Mouse (Mus musculus): ENCODE measurements around the gene Fsd1.
"Not testable (repeated sequence)": the region's sequence is repeated elsewhere in the genome, so short reads cannot be mapped to it uniquely, and the experiment has no call there.

Fsd1 gene

DNA sequence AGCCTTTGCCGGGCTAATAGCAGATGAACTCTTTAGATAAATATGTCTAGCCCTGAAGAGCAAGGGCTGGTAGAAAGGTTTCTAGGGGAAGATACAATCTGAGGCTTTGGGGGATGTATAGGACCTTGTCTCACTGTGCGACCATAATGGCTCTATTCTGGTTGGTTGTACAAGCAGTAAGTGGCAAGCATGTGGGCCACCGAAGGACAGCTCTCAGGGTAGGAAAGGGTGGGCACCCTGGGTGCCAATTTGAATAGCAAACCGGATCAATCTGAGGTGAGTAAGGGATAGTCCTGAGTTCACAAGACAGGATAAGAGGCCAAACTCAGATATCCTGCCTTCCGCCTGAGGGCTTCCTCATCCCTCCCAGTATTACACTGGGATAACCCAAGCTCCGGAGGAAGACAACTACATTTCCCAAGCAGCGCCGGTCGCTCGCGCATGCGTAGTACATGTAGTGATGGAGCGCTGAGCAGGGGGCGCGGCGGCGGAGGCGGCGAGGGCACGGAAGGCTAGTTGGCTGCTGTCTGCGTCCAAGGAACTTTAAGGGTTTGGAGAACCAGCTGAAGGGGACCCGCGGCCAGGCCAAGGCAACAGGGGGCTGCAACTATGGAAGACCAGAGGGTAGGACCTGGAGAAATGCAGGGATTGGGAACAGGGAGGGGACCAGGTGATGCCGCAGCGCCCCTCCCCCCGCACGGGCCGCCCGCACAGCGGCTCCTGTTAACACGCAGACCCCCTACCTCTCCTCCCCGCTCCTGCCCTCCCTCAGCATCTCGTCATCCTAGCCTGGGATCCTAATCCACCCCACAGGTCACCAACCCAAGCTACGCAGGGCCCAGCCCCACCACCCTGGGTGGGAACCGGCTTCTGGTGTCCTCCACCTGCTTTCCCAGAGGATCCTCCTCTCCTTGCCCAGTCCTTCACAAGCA lies at the start of gene Fsd1:
Fsd1 (plus strand) TSS at position 480 of the 932 bp plus-strand sequence.
- Histone ChIP-seq H3K36me3 (ENCODE audit: control insufficient read depth, insufficient read depth, low read length, poor library complexity, severe bottlenecking) (no peaks in the 10 kb centered on the region), H3K27me3 (ENCODE audit: control insufficient read depth, insufficient read depth, low read length, poor library complexity, severe bottlenecking) (no peaks in the 10 kb centered on the region)
- DNase-seq (ENCODE audit: low read depth, low spot score): no peak

DNA sequence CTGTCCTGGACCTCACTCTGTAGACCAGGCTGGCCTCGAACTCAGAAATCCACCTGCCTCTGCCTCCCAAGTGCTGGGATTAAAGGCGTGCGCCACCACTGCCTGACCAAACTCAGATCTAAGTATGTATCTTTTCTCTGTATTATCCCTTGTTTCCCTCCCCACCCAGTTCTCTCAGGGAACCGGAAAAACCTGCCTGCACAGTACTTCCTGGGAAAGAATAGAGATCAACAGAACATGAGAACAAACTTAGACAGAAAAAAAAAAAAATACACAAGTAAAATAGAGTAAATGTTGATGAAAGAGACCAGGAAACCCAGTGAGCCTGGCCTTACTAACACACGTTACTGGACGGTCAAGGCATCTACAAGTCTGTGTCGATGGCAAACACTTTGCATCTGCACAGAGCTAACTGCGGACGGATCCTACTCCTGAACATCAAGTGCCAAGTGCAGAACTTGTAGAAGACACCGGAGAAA lies 41.9 kb upstream of the Fsd1 start:
- not testable (repeated sequence) for H3K27me3 ChIP-seq (ENCODE audit: control insufficient read depth, insufficient read depth, low read length, poor library complexity, severe bottlenecking); H3K36me3 ChIP-seq (ENCODE audit: control insufficient read depth, insufficient read depth, low read length, poor library complexity, severe bottlenecking); DNase-seq (ENCODE audit: low read depth, low spot score)

DNA sequence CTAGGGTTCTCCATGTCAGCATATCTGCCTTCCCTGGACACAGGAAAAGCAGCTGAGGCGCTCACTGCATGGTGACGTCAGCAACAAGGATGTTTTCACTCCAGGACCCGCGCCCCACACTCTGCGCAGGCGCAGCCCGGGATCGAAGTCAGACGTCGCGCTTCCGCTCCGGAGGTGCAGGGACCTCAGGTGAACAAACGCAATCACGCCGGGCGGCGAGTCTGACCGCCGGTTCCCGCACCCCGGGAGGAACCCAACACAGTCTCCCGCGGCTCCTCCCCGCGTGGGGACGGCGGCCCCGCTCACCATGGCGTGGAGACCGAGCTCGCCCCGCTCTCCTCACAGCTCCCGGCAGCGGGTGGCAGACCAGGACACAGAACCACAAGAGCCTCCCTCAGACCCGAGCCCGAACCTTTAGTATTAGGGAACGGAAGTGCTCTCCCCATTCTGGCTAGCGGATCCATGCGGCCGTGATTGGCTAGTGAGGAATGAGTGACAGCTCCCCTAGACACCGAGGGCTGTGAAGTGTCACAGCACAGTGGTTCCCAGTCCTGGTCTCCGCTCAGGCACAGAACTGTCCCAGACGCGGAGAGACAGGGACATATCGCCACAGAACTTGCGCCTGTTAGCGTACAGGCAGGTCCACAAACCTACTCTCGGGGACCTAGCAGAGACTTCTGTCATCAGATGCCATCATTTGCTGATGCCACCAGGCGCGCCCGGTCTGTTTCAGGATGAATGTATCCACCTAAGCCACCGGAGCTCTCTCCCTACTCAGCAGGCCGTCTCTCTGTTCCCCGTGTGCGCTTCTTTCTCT lies 41.2 kb upstream of the Fsd1 start:
- peak; percentile 73 for DNase-seq (ENCODE audit: low read depth, low spot score)
- H3K27me3 ChIP-seq (ENCODE audit: control insufficient read depth, insufficient read depth, low read length, poor library complexity, severe bottlenecking); H3K36me3 ChIP-seq (ENCODE audit: control insufficient read depth, insufficient read depth, low read length, poor library complexity, severe bottlenecking): not testable (repeated sequence)

DNA sequence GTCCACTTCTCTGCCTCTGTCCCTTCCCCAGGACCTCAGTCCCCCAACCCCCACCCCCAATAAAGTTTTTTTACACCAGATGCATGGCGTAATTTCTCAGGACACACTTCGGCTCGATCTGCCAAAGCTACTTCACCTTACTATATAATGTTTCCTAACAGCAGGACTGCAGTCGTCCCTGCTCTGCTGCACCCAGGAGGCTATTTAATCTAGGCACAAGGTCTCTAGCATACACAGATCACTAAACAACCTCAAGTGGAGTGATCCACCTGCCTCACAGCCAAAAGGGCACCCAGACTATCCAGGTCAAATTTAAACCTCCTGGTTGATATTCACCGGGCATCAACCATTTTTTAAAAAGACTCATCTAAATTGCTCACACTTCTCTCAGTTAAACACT lies 40.6 kb upstream of the Fsd1 start:
- H3K27me3 ChIP-seq (ENCODE audit: control insufficient read depth, insufficient read depth, low read length, poor library complexity, severe bottlenecking): no peaks in the 10 kb centered on the region
- H3K36me3 ChIP-seq (ENCODE audit: control insufficient read depth, insufficient read depth, low read length, poor library complexity, severe bottlenecking): no peaks in the 10 kb centered on the region

DNA sequence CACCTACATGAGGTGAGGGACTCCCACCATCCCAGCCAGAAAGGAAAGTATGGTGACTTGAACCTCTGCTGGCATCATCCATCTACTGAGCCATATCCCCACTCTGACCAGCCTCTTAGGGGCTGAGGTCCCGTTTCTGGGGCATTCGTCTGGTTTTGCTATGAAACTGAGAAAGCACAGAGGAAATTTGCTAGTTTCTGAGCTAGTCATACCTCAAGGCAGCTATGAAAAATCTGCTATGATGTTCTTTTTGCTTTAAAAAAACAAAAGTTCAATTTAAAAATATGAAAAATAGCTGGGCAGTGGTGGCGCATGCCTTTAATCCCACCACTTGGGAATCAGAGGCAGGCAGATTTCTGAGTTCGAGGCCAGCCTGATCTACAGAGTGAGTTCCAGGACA lies 37.7 kb upstream of the Fsd1 start:
- Histone ChIP-seq H3K36me3 (ENCODE audit: control insufficient read depth, insufficient read depth, low read length, poor library complexity, severe bottlenecking) (no peaks in the 10 kb centered on the region), H3K27me3 (ENCODE audit: control insufficient read depth, insufficient read depth, low read length, poor library complexity, severe bottlenecking) (no peaks in the 10 kb centered on the region)
- DNase-seq (ENCODE audit: low read depth, low spot score): no peak

More for the DNA sequence above, 40.6 kb upstream of the Fsd1 start:
- DNase-seq (ENCODE audit: low read depth, low spot score): no peak

DNA sequence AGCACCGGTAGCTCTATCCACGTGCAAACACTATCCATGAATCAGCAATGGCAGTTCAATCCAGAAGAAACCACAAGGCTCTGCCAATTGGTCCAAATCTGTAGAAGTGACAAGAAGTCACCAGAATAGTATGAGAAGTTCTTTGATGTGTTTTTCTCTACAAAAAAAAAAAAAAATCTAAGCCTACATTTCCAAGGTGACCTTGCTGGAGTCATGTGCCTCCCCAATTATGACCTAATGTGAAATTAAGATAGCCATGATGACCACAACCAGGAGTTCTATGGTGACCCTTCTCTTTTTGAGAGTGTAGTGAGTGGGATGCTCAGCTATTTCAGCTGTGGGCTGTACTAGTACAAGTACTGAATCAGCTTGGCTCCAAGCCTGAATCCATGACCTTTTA lies 36.9 kb upstream of the Fsd1 start, which contains the start of gene Zfp119b:
Zfp119b (minus strand) TSS at position 101 of the 400 bp plus-strand sequence.
- Histone ChIP-seq H3K36me3 (ENCODE audit: control insufficient read depth, insufficient read depth, low read length, poor library complexity, severe bottlenecking) (no peaks in the 10 kb centered on the region), H3K27me3 (ENCODE audit: control insufficient read depth, insufficient read depth, low read length, poor library complexity, severe bottlenecking) (no peaks in the 10 kb centered on the region)

DNA sequence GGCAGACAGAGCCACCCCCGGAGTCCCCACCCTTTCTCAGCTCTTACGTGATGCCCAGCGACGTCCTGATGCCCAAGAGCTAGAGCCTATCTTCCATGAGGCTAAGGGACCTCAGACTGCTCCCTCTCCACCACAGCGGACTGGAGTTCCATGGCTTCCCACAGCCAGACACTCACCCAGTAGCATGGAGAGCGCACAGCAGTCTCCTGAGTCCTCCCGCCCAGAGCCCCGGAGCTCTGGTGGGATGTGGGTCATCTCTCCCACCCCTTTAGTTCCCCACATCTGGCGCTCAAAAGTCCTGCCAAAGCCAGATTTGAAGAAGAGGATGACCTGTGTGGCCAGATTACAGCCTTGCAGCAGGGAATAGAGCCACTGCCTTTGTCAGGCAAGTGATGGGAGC lies 35.7 kb upstream of the Fsd1 start:
- no peak for DNase-seq (ENCODE audit: low read depth, low spot score)
- Histone ChIP-seq H3K36me3 (ENCODE audit: control insufficient read depth, insufficient read depth, low read length, poor library complexity, severe bottlenecking) (no peaks in the 10 kb centered on the region), H3K27me3 (ENCODE audit: control insufficient read depth, insufficient read depth, low read length, poor library complexity, severe bottlenecking) (no peaks in the 10 kb centered on the region)

More for the DNA sequence above, 36.9 kb upstream of the Fsd1 start, which contains the start of gene Zfp119b:
- no peak for DNase-seq (ENCODE audit: low read depth, low spot score)

DNA sequence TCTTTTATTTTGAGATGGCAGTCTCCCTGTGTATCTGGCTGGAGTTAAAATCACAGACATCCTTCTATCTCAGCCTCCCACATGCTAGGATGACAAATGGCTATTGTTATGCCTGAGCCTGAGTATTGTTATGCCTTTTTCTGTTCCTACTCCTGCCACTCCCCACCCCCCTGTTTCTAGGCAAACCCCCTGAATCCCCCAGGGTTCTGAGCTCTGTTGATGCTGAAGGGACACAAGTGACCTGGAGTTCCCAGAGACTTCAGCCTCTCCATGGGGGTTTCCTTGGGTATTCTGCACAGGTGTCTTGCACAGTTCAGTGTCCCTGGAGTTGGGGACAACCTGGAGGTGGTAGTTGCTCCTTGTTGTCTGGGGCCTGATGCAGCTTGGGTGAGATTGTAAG lies 34.3 kb upstream of the Fsd1 start:
- no peak for DNase-seq (ENCODE audit: low read depth, low spot score)
- no peaks in the 10 kb centered on the region for H3K27me3 ChIP-seq (ENCODE audit: control insufficient read depth, insufficient read depth, low read length, poor library complexity, severe bottlenecking)
- no peaks in the 10 kb centered on the region for H3K36me3 ChIP-seq (ENCODE audit: control insufficient read depth, insufficient read depth, low read length, poor library complexity, severe bottlenecking)

DNA sequence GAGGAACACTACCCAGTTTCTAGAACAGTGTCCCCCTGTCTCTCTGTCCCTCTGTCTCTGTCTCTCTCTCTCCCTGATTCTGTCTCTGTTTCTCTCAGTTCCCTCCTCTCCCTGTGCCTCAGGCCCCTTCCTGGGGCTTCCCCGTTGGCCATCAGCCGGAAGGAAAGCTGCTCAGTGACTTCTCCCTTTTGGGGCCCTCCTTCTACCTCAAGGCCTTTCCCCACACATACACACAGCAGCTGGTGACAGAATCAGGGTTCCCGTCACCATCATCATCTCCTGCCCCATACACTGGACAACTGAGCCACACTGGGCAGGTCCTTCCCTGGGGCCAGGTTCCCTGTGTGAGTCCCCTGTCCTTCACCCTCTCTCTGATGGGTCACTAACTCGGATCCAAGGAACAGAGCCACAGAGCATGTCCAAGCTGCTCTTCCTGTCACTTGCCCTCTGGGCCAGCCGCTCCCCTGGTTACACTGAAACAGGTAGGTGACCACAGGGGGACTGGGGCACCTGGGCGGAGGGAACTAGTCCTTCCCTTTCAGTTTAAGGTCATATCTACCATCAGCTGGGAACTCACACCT lies 33.8 kb upstream of the Fsd1 start, which contains the start of gene Ebi3:
Ebi3 (plus strand) TSS at position 194 of the 581 bp plus-strand sequence.
- DNase-seq (ENCODE audit: low read depth, low spot score): peak; percentile 50
- Histone ChIP-seq H3K27me3 (ENCODE audit: control insufficient read depth, insufficient read depth, low read length, poor library complexity, severe bottlenecking) (no peaks in the 10 kb centered on the region), H3K36me3 (ENCODE audit: control insufficient read depth, insufficient read depth, low read length, poor library complexity, severe bottlenecking) (no peaks in the 10 kb centered on the region)

DNA sequence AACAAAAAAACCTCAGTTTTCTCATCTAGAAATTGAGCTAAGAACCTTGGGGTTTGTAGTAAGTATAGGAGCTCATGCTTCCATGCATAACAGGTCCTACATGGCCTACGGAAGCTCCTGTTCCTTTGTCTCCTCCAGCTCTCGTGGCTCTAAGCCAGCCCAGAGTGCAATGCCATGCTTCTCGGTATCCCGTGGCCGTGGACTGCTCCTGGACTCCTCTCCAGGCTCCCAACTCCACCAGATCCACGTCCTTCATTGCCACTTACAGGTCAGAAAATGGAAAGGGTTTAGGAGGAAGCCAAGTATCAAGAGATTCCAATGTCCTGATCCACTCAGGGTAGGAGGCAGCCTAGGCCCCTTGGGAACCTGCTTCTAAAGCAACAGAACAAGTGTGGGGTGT lies 32.6 kb upstream of the Fsd1 start:
- H3K27me3 ChIP-seq (ENCODE audit: control insufficient read depth, insufficient read depth, low read length, poor library complexity, severe bottlenecking): no peaks in the 10 kb centered on the region
- no peak for DNase-seq (ENCODE audit: low read depth, low spot score)

DNA sequence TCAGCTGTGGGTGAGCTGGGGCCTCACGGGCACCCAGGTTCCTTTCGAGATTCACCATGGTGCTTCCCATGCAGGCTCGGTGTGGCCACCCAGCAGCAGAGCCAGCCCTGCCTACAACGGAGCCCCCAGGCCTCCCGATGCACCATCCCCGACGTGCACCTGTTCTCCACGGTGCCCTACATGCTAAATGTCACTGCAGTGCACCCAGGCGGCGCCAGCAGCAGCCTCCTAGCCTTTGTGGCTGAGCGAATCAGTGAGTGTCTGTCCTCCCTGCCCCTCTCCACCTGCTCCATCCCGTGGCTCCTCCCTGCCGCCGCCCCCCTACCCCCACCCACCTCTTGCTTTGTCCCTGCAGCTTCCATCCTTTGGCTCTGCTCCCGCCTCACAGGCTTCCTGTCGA lies 32.1 kb upstream of the Fsd1 start:
- no peak for DNase-seq (ENCODE audit: low read depth, low spot score)
- no peaks in the 10 kb centered on the region for H3K27me3 ChIP-seq (ENCODE audit: control insufficient read depth, insufficient read depth, low read length, poor library complexity, severe bottlenecking)
- H3K36me3 ChIP-seq (ENCODE audit: control insufficient read depth, insufficient read depth, low read length, poor library complexity, severe bottlenecking): no peaks in the 10 kb centered on the region

More for the DNA sequence above, 32.6 kb upstream of the Fsd1 start:
- no peaks in the 10 kb centered on the region for H3K36me3 ChIP-seq (ENCODE audit: control insufficient read depth, insufficient read depth, low read length, poor library complexity, severe bottlenecking)

DNA sequence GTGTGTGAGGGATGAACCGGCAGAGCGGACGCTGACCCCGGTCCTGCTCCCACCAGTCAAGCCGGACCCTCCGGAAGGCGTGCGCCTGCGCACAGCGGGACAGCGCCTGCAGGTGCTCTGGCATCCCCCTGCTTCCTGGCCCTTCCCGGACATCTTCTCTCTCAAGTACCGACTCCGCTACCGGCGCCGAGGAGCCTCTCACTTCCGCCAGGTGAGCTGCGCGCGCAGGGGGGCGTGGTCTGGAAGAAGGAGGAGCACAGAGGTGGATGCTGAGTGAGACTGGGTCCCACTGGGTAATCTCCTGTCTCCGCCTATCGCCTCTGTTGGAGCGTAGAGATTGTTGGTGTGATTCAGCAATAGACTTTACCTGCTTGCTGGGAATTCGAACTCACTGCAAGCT lies 30.2 kb upstream of the Fsd1 start:
- no peaks in the 10 kb centered on the region for H3K27me3 ChIP-seq (ENCODE audit: control insufficient read depth, insufficient read depth, low read length, poor library complexity, severe bottlenecking)
- H3K36me3 ChIP-seq (ENCODE audit: control insufficient read depth, insufficient read depth, low read length, poor library complexity, severe bottlenecking): no peaks in the 10 kb centered on the region
- no peak for DNase-seq (ENCODE audit: low read depth, low spot score)

DNA sequence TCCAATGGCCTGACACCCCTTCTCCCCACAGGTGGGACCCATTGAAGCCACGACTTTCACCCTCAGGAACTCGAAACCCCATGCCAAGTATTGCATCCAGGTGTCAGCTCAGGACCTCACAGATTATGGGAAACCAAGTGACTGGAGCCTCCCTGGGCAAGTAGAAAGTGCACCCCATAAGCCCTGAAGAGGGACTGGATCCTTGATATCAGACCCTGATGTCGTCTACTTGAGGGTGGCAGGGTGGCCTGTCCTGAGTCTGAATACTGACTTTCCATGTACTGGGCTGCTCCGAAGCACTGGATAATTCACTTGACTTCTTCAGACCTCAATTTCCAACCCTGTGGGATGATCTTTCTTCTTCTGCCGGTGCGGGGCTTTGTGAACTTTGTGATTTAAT lies 29.7 kb upstream of the Fsd1 start:
- no peaks in the 10 kb centered on the region for H3K27me3 ChIP-seq (ENCODE audit: control insufficient read depth, insufficient read depth, low read length, poor library complexity, severe bottlenecking)
- no peaks in the 10 kb centered on the region for H3K36me3 ChIP-seq (ENCODE audit: control insufficient read depth, insufficient read depth, low read length, poor library complexity, severe bottlenecking)
- DNase-seq (ENCODE audit: low read depth, low spot score): no peak

DNA sequence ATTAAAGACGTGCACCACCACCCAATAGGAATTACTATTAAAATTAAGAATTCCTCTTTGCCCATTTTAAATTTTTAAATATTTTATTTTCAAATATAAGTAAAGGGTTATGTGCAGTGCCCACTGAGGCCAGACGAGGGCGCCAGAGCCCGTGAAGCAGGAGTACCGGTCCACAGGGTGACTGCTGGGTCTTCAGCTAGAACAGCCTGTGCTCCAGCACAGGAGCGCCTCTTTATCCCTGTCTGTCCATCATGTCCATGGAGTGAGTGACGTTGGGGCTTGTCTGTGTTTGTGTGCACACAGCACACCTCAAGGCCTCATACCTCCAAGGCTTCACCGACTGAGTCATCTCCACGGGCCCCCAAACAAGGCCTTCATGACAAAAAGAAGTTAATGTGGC lies 29.1 kb upstream of the Fsd1 start:
- H3K36me3 ChIP-seq (ENCODE audit: control insufficient read depth, insufficient read depth, low read length, poor library complexity, severe bottlenecking): no peaks in the 10 kb centered on the region
- no peaks in the 10 kb centered on the region for H3K27me3 ChIP-seq (ENCODE audit: control insufficient read depth, insufficient read depth, low read length, poor library complexity, severe bottlenecking)
- DNase-seq (ENCODE audit: low read depth, low spot score): peak; percentile 82
